Mouse (Mus musculus) forebrain, embryonic 16.5 days (tissue): ENCODE data around the gene Acvr1b. TPM values are rescaled to one million over a fixed set of nuclear protein-coding genes. Genes with fewer than 3 reads are reported as not detected.

Experiments
- ATAC-seq: fragments of 200-750 bp; cut with Nextera tagmentation; 2 replicates; pipeline ENCODE4 v1.8.0; 2017; ENCODE audit warnings: mild to moderate bottlenecking, moderate library complexity
- H3K27ac ChIP-seq: fragments of 300-500 bp; sonication (generic); 2 replicates; pipeline ENCODE4 v1.5.1; 2014; ENCODE audit warnings: low read length, control low read depth
- H3K27me3 ChIP-seq: fragments of 300-500 bp; sonication (generic); replicated peaks from 2 replicates; pipeline ENCODE4 v1.6.1; 2014; ENCODE audit warnings: low read length; ENCODE audit not compliant: control insufficient read depth, insufficient read depth
- H3K36me3 ChIP-seq: fragments of 300-500 bp; sonication (generic); 2 replicates; pipeline ENCODE4 v1.6.1; 2014; ENCODE audit not compliant: control insufficient read depth, insufficient read depth
- H3K4me1 ChIP-seq: fragments of 300-500 bp; sonication (generic); replicated peaks from 2 replicates; pipeline ENCODE4 v1.6.1; 2014; ENCODE audit warnings: low read length; ENCODE audit not compliant: control insufficient read depth, insufficient read depth
- H3K4me2 ChIP-seq: fragments of 300-500 bp; sonication (generic); 2 replicates; pipeline ENCODE4 v1.6.1; 2014; ENCODE audit warnings: mild to moderate bottlenecking, low read length, control low read depth
- H3K4me3 ChIP-seq: fragments of 300-500 bp; sonication (generic); replicated peaks from 2 replicates; pipeline ENCODE4 v1.5.1; 2014; ENCODE audit warnings: mild to moderate bottlenecking, low read length, control low read depth
- H3K9ac ChIP-seq: fragments of 300-500 bp; sonication (generic); replicated peaks from 2 replicates; pipeline ENCODE4 v1.6.1; 2014; ENCODE audit warnings: low read depth, low read length, control low read depth
- H3K9me3 ChIP-seq: fragments of 300-500 bp; sonication (generic); 2 replicates; pipeline ENCODE4 v1.6.1; 2016; ENCODE audit warnings: low read length; ENCODE audit not compliant: control insufficient read depth
- WGBS: fragments of 180-500 bp; shearing (Covaris S2); extraction: QIAGEN DNeasy Blood & Tissue Kit; methylation state at CpG from one replicate; pipeline ENCODE4 v1.1.7; 2014; 5-methylcytosine and 5-hydroxymethylcytosine counted together
- polyA plus RNA-seq: library from polyadenylated mRNA; unstranded; fragments of >200 nt; fragmentation: Nextera tagmentation; extraction: Ambion mirVana; gene quantifications from 2 replicates; pipeline ENCODE4 v1.2.1, GENCODE M21; 2015

Acvr1b gene
- polyA plus RNA-seq, 1 experiment from 2014 or later: 27.4 TPM

- ATAC-seq: peak; percentile 18; the same call in 1 of the 2 replicates
- 91% methylated on average over 15 of the region's 15 CpGs for WGBS
- no peak overlapping the region for H3K4me3 ChIP-seq
- no peaks in the 10 kb centered on the region for H3K27me3 ChIP-seq
- no peaks in the 10 kb centered on the region; the same call in 1 of the 2 replicates for H3K4me1 ChIP-seq
- H3K36me3 ChIP-seq: peaks cover 49% of the 10 kb centered on the region
- no peak overlapping the region for H3K27ac ChIP-seq
- H3K9ac ChIP-seq: no peak overlapping the region
- H3K4me2 ChIP-seq: no peak overlapping the region
- no peaks in the 10 kb centered on the region for H3K9me3 ChIP-seq
These were observed 23.8 kb downstream of the Acvr1b start for GRCm38 (mm10) chr15:101197497-101198179.

DNA sequence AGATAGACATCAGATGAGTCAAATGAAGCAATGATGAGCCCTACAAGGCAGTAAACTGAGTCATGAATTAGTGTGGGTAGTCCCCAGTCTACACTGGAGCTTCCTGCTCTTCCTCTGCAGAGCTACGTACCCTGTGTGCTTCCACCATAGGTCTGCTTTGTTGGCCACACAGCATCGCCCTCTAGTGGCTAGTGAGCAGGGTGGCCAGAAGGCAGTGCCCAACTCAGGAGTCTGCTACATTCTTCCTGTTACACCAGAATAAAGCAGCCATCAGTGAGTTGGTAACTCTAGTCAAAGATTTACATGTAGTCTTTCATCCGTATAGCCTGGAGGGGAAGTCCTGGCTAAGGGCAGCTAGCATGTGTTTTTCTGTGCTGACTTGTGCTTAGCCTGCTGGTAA is 24.4 kb downstream of the Acvr1b start:
- peak; percentile 79; the same call in 1 of the 2 replicates for ATAC-seq
- no peak overlapping the region for H3K4me3 ChIP-seq
- H3K36me3 ChIP-seq: peaks cover 51% of the 10 kb centered on the region
- H3K4me2 ChIP-seq: no peak overlapping the region
- H3K9me3 ChIP-seq: no peaks in the 10 kb centered on the region
- no peaks in the 10 kb centered on the region for H3K4me1 ChIP-seq
- no peak overlapping the region for H3K27ac ChIP-seq
- no peak overlapping the region for H3K9ac ChIP-seq
- WGBS: 18% methylated on average over 3 of the region's 3 CpGs
- no peaks in the 10 kb centered on the region for H3K27me3 ChIP-seq

- no peaks in the 10 kb centered on the region for H3K27me3 ChIP-seq
- H3K4me1 ChIP-seq: no peaks in the 10 kb centered on the region
- H3K4me3 ChIP-seq: no peak overlapping the region
- WGBS: 85% methylated on average over 14 of the region's 14 CpGs
- H3K9me3 ChIP-seq: no peaks in the 10 kb centered on the region
- H3K9ac ChIP-seq: no peak overlapping the region
- no peak overlapping the region for H3K4me2 ChIP-seq
- no peak overlapping the region for H3K27ac ChIP-seq
- ATAC-seq: no peak
- peaks cover 53% of the 10 kb centered on the region for H3K36me3 ChIP-seq
These were observed 25.0 kb downstream of the Acvr1b start for GRCm38 (mm10) chr15:101198850-101199249.

DNA sequence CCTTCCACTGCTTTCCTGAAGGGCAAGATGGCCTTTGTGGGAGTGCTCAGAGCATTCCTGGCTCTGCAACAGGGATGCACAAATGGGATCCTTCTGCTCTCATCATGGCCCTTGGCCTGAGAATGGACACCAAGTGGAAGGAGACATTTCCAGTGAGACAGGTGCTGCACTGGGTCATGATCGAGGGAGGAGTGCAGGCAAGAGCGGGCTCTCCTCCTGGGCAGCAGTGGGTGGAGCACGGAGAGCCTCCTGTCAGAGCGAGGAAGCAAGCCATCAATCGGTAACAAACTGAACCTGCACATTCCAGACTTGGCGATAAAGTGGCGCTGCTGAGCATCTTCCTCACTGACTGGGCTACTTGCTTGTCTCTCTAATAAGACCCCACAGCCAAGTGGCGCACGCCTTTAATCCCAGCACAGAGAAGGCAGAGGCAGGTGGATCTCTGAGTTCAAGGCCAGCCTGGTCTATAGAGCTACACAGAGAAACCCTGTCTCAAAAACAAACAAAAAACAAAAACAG is 27.0 kb downstream of the Acvr1b start:
- no peaks in the 10 kb centered on the region for H3K27me3 ChIP-seq
- no peak overlapping the region for H3K4me2 ChIP-seq
- no peaks in the 10 kb centered on the region for H3K4me1 ChIP-seq
- 97% methylated on average over 9 of the region's 9 CpGs for WGBS
- no peak overlapping the region for H3K4me3 ChIP-seq
- peaks cover 47% of the 10 kb centered on the region for H3K36me3 ChIP-seq
- H3K9me3 ChIP-seq: no peaks in the 10 kb centered on the region
- no peak for ATAC-seq
- no peak overlapping the region for H3K9ac ChIP-seq
- H3K27ac ChIP-seq: no peak overlapping the region

GRCm38 (mm10) chr15:101201414-101201813 is 27.5 kb downstream of the Acvr1b start:
- Histone ChIP-seq H3K4me1 (no peaks in the 10 kb centered on the region), H3K9ac (no peak overlapping the region), H3K36me3 (peaks cover 47% of the 10 kb centered on the region), H3K9me3 (no peaks in the 10 kb centered on the region), H3K4me3 (no peak overlapping the region), H3K27me3 (no peaks in the 10 kb centered on the region), H3K4me2 (no peak overlapping the region), H3K27ac (no peak overlapping the region)
- 90% methylated on average over 3 of the region's 3 CpGs for WGBS
- no peak for ATAC-seq

GRCm38 (mm10) chr15:101203673-101204072 is 29.8 kb downstream of the Acvr1b start:
- 87% methylated on average over 4 of the region's 4 CpGs for WGBS
- no peak for ATAC-seq

DNA sequence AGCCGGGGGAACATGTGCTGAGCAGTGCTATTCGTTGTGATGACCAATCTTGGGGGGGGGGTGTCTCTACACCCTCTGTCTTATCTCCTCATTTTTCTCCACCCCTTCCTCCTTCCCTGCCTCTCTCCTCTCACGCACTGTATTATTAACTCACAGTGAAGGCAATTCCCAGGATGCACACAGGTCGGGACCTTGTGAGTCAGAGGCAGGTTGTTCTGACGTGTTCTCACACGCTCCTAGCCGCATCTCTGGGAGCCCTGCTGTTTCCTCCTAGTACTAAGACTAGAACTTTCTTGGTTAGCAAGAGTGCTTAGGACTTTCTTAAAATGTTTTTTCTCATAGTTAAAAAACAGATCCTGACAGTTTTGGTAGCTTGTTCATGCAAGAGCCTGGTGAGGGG is 30.9 kb downstream of the Acvr1b start:
- no peak overlapping the region for H3K27ac ChIP-seq
- WGBS: 91% methylated on average over 7 of the region's 7 CpGs
- no peak overlapping the region for H3K4me2 ChIP-seq
- H3K36me3 ChIP-seq: peaks cover 45% of the 10 kb centered on the region
- H3K9me3 ChIP-seq: no peaks in the 10 kb centered on the region
- no peak for ATAC-seq
- H3K4me1 ChIP-seq: no peaks in the 10 kb centered on the region
- no peak overlapping the region for H3K4me3 ChIP-seq
- H3K9ac ChIP-seq: no peak overlapping the region
- H3K27me3 ChIP-seq: no peaks in the 10 kb centered on the region

More at GRCm38 (mm10) chr15:101203673-101204072, 29.8 kb downstream of the Acvr1b start:
- no peak overlapping the region for H3K4me3 ChIP-seq
- H3K36me3 ChIP-seq: peaks cover 49% of the 10 kb centered on the region
- H3K4me2 ChIP-seq: no peak overlapping the region
- no peaks in the 10 kb centered on the region for H3K9me3 ChIP-seq
- no peaks in the 10 kb centered on the region for H3K27me3 ChIP-seq
- no peaks in the 10 kb centered on the region for H3K4me1 ChIP-seq
- H3K9ac ChIP-seq: no peak overlapping the region
- no peak overlapping the region for H3K27ac ChIP-seq

GRCm38 (mm10) chr15:101210228-101210627 is 36.4 kb downstream of the Acvr1b start:
- Histone ChIP-seq H3K9ac (no peak overlapping the region), H3K4me2 (no peak overlapping the region), H3K36me3 (peaks cover 15% of the 10 kb centered on the region), H3K4me1 (no peaks in the 10 kb centered on the region), H3K9me3 (no peaks in the 10 kb centered on the region), H3K27ac (no peak overlapping the region), H3K27me3 (no peaks in the 10 kb centered on the region), H3K4me3 (no peak overlapping the region)
- ATAC-seq: peak; percentile 26; the same call in 1 of the 2 replicates
- WGBS: 61% methylated on average over 6 of the region's 6 CpGs

DNA sequence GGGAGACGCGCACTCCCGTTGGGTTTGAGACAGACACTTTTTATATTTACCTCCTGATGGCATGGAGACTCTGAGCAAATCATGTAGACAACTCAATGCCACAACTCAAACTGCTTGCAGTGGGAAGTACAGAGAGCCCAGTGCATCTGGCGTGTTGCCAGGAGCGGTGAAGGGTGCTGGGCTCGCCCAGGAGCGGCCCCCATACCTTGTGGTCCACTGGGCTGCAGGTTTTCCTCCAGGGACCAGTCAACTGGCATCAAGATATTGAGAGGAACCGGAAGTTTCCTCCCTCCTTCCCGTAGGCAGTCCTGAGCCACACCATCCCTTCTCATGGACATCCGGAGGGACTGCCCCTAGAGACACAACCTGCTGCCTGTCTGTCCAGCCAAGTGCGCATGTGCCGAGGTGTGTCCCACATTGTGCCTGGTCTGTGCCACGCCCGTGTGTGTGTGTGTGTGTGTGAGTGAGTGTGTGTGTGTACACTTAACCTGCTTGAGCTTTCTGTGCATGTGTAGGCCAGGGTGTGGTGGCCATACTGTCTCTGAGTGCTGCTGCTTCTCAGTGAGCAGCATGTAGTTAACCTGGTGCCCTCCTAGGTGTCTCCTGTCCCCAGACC is 37.2 kb downstream of the Acvr1b start:
- Histone ChIP-seq H3K4me3 (no peak overlapping the region), H3K9ac (no peak overlapping the region), H3K27me3 (no peaks in the 10 kb centered on the region), H3K36me3 (peaks cover 15% of the 10 kb centered on the region), H3K9me3 (no peaks in the 10 kb centered on the region), H3K27ac (no peak overlapping the region), H3K4me1 (no peaks in the 10 kb centered on the region), H3K4me2 (no peak overlapping the region)
- 89% methylated on average over 14 of the region's 14 CpGs for WGBS
- ATAC-seq: no peak
